Mouse (Mus musculus): ENCODE results near the gene G0s2.

- no peak for TF ChIP-seq CTCF (IDR thresholded peaks at IDR 0.05; ENCODE audit: low read depth)
- TF ChIP-seq EP300 (IDR thresholded peaks at IDR 0.05; ENCODE audit: low read depth) = no peak
Measured at GRCm38 (mm10) chr1:193226114-193226513, 46.9 kb downstream of the G0s2 start.
